Mouse (Mus musculus) embryonic facial prominence, embryonic 11.5 days (tissue): ENCODE results near the gene Atg5. TPM values are rescaled to one million over a fixed set of nuclear protein-coding genes. Genes with fewer than 3 reads are reported as not detected.

Source experiments
- ATAC-seq: fragments of 200-750 bp; cut with Nextera tagmentation; replicated peaks from 2 replicates; pipeline ENCODE4 v1.8.0; 2017; ENCODE audit warnings: low read depth; ENCODE audit not compliant: insufficient number of reproducible peaks, low FRiP score, low TSS enrichment
- DNase-seq: peaks from one replicate; pipeline ENCODE4 v3.0.0-alpha.2; 2015; ENCODE audit warnings: low spot score
- H3K27ac ChIP-seq: fragments of 300-500 bp; sonication (generic); replicated peaks from 2 replicates; pipeline ENCODE4 v1.5.1; 2014; ENCODE audit warnings: mild to moderate bottlenecking, low read depth, low read length, control low read depth
- H3K27me3 ChIP-seq: fragments of 300-500 bp; sonication (generic); 2 replicates; pipeline ENCODE4 v1.6.1; 2014; ENCODE audit warnings: mild to moderate bottlenecking, low read length, moderate library complexity, mixed read lengths; ENCODE audit not compliant: control insufficient read depth, insufficient read depth
- H3K36me3 ChIP-seq: fragments of 300-500 bp; sonication (generic); replicated peaks from 2 replicates; pipeline ENCODE4 v1.6.1; 2014; ENCODE audit warnings: low read depth, mild to moderate bottlenecking, low read length, moderate library complexity, mixed read lengths; ENCODE audit not compliant: control insufficient read depth, insufficient read depth
- H3K4me1 ChIP-seq: fragments of 300-500 bp; sonication (generic); 2 replicates; pipeline ENCODE4 v1.6.1; 2014; ENCODE audit warnings: low read length, mixed read lengths; ENCODE audit not compliant: control insufficient read depth, insufficient read depth
- H3K4me2 ChIP-seq: fragments of 300-500 bp; sonication (generic); 2 replicates; pipeline ENCODE4 v1.6.1; 2014; ENCODE audit warnings: low read depth, mild to moderate bottlenecking, control low read depth, low read length, moderate library complexity
- H3K4me3 ChIP-seq: fragments of 300-500 bp; sonication (generic); 2 replicates; pipeline ENCODE4 v1.5.1; 2014; ENCODE audit warnings: low read depth, low read length, control low read depth
- H3K9ac ChIP-seq: fragments of 300-500 bp; sonication (generic); replicated peaks from 2 replicates; pipeline ENCODE4 v1.6.1; 2014; ENCODE audit warnings: mild to moderate bottlenecking, control low read depth, low read length
- H3K9me3 ChIP-seq: fragments of 300-500 bp; sonication (generic); replicated peaks from 2 replicates; pipeline ENCODE4 v1.6.1; 2016; ENCODE audit warnings: mild to moderate bottlenecking, low read length, inconsistent platforms, mixed read lengths; ENCODE audit not compliant: control insufficient read depth
- WGBS: fragments of 180-500 bp; shearing (Covaris S2); extraction: QIAGEN DNeasy Blood & Tissue Kit; methylation state at CpG from one replicate; pipeline ENCODE4 v1.1.7; 2014; 5-methylcytosine and 5-hydroxymethylcytosine counted together
- polyA plus RNA-seq: library from polyadenylated mRNA; unstranded; fragments of >200 nt; fragmentation: Nextera tagmentation; extraction: Ambion mirVana; gene quantifications from 2 replicates; pipeline ENCODE4 v1.2.1, GENCODE M21; 2014

The Atg5 gene
- polyA plus RNA-seq, 1 experiment from 2014 or later, result 65.4 TPM

DNA sequence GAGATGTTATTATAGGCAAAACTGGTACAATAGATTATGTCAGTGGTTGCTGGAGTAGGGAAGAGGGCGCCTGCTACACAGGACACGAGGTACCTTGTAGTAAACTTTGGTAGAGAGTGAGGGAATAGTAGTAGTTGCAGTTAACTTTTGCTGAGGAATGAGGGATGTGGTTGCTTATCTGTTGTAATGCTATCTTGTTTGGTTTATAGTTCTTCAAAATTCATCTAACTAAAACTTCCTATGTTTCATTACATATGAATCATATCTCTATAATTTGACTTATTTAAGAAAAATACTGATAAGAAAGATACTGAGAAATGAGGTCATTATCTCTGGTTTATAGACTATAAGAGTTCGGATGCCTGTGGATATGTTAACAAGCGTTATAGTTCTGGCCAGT lies 31.9 kb downstream of the Atg5 start:
- Histone ChIP-seq H3K4me3 (no peak overlapping the region), H3K27ac (no peak overlapping the region), H3K4me1 (no peaks in the 10 kb centered on the region), H3K9me3 (no peaks in the 10 kb centered on the region), H3K9ac (no peak overlapping the region), H3K27me3 (no peaks in the 10 kb centered on the region), H3K36me3 (peaks cover 3% of the 10 kb centered on the region), H3K4me2 (no peak overlapping the region)
- ATAC-seq, result no peak
- DNase-seq, result no peak
- WGBS, result 94% methylated on average over 4 of the region's 4 CpGs

- peaks cover 3% of the 10 kb centered on the region for H3K36me3 ChIP-seq
- no peak overlapping the region for H3K9ac ChIP-seq
- WGBS, result 95% methylated on average over 15 of the region's 15 CpGs
- H3K27ac ChIP-seq, result no peak overlapping the region
- H3K4me2 ChIP-seq, result no peak overlapping the region
- no peak for DNase-seq
- no peak overlapping the region for H3K4me3 ChIP-seq
- no peaks in the 10 kb centered on the region for H3K4me1 ChIP-seq
- no peaks in the 10 kb centered on the region for H3K27me3 ChIP-seq
- no peak for ATAC-seq
- no peaks in the 10 kb centered on the region for H3K9me3 ChIP-seq
These were observed 35.6 kb downstream of the Atg5 start for GRCm38 (mm10) chr10:44303648-44304329.

GRCm38 (mm10) chr10:44304330-44304717 lies 36.2 kb downstream of the Atg5 start:
- H3K4me3 ChIP-seq, result no peak overlapping the region
- peaks cover 3% of the 10 kb centered on the region for H3K36me3 ChIP-seq
- 90% methylated on average over 3 of the region's 3 CpGs for WGBS
- DNase-seq (no peak), ATAC-seq (no peak)
- no peaks in the 10 kb centered on the region for H3K9me3 ChIP-seq
- no peak overlapping the region for H3K27ac ChIP-seq
- H3K27me3 ChIP-seq, result no peaks in the 10 kb centered on the region
- H3K4me2 ChIP-seq, result no peak overlapping the region
- H3K9ac ChIP-seq, result no peak overlapping the region
- no peaks in the 10 kb centered on the region for H3K4me1 ChIP-seq

DNA sequence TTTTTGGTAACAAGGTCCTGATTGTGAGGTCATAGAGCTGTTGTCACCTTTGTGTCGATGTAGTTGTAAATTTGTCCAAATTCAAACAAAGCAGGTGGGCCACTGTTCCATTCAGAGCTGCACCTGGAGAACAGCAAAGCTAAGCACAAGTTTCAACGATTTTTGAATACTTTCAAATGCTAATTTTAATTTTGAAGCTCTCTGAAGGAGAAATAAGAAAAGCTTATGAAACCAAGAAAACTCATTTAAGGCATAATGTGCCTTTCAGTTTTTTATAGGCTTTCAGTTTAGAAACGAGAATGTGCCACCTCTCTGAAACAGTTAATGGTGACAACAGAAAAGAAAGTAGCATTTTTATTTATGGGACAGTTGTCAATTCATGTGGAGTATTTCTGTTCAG lies 36.7 kb downstream of the Atg5 start:
- no peak for DNase-seq
- 80% methylated on average over 3 of the region's 3 CpGs for WGBS
- peaks cover 3% of the 10 kb centered on the region for H3K36me3 ChIP-seq
- H3K4me1 ChIP-seq, result no peaks in the 10 kb centered on the region
- H3K9ac ChIP-seq, result no peak overlapping the region
- H3K27ac ChIP-seq, result no peak overlapping the region
- ATAC-seq, result no peak
- no peak overlapping the region for H3K4me2 ChIP-seq
- H3K27me3 ChIP-seq, result no peaks in the 10 kb centered on the region
- no peak overlapping the region for H3K4me3 ChIP-seq
- no peaks in the 10 kb centered on the region for H3K9me3 ChIP-seq

- WGBS, result 92% methylated on average over 6 of the region's 6 CpGs
These were observed 38.1 kb downstream of the Atg5 start for GRCm38 (mm10) chr10:44306308-44306707.

DNA sequence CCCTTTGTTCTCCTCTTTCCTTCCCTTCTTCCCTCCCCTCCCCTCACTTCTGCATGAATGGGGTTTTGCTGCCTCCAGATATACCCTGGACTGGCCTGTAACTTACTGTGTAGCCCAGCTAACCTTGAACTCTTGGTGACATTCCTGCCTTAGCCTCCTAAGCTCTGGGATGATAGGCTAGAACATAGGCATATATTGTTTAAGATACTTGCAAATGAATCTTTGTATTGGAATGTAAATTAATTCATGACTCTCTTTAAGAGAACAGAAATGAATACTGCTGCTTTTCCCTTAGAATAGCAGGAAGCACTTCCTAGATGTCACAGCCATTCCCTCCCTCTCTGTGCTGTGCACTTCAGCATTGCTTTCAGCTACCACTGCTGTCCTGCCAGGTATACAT lies 40.1 kb downstream of the Atg5 start:
- no peak for ATAC-seq
- no peaks in the 10 kb centered on the region for H3K27me3 ChIP-seq
- H3K9me3 ChIP-seq, result no peaks in the 10 kb centered on the region
- no peak for DNase-seq
- H3K4me2 ChIP-seq, result no peak overlapping the region
- H3K4me1 ChIP-seq, result no peaks in the 10 kb centered on the region
- H3K4me3 ChIP-seq, result no peak overlapping the region
- no peak overlapping the region for H3K27ac ChIP-seq
- H3K9ac ChIP-seq, result no peak overlapping the region
- H3K36me3 ChIP-seq, result peaks cover 3% of the 10 kb centered on the region

More at GRCm38 (mm10) chr10:44306308-44306707, 38.1 kb downstream of the Atg5 start:
- Histone ChIP-seq H3K4me1 (no peaks in the 10 kb centered on the region), H3K27ac (no peak overlapping the region), H3K4me2 (no peak overlapping the region), H3K27me3 (no peaks in the 10 kb centered on the region), H3K9me3 (no peaks in the 10 kb centered on the region), H3K4me3 (no peak overlapping the region), H3K36me3 (peaks cover 3% of the 10 kb centered on the region), H3K9ac (no peak overlapping the region)
- ATAC-seq (no peak), DNase-seq (no peak)

DNA sequence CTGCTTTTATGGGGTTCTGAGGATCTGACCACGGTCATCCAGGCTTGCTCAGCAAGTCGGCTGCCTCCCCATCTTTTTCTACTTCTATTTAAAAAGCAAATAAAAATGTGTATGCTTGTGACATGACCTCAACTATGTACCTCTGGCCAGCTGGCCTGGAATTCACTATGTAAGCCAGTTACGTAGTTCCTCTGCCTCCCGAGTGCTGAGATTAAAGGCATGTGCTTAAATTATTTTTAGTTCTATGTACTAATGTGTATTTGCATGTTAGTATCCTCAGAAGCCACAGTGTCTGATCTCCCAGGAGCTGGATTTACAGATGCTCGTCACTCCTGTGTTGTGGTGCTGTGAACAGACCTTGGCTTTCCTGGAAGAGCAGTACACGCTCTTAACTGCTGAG lies 41.1 kb downstream of the Atg5 start:
- WGBS, result 85% methylated on average over 6 of the region's 6 CpGs
- H3K27ac ChIP-seq, result no peak overlapping the region
- ATAC-seq, result no peak

DNA sequence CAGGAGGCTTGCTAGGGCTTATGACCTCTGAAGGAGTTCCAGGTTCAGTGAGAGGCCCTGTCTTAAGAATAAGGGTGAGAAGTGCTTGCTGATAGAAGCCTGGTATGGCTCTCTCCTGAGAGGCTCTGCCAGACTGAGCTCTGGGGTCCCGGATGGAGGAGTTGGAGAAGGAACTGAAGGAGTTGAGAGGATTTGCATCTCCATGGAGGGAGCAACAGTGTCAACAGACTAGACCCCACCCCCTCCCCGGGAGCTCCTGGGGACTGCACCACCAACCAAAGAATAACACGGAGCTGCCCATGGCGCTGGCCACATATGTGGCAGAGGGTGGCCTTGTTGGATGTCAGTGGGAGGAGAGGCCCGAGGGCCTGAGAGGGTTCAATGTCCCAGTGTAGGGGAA lies 47.1 kb downstream of the Atg5 start:
- H3K27ac ChIP-seq, result no peak overlapping the region
- H3K4me3 ChIP-seq, result no peak overlapping the region
- H3K36me3 ChIP-seq, result no peaks in the 10 kb centered on the region
- H3K4me2 ChIP-seq, result no peak overlapping the region
- H3K9me3 ChIP-seq, result no peaks in the 10 kb centered on the region
- WGBS, result 35% methylated on average over 5 of the region's 5 CpGs
- no peak overlapping the region for H3K9ac ChIP-seq
- no peak for DNase-seq
- ATAC-seq, result no peak
- H3K4me1 ChIP-seq, result no peaks in the 10 kb centered on the region
- no peaks in the 10 kb centered on the region for H3K27me3 ChIP-seq

More for the DNA sequence above, 41.1 kb downstream of the Atg5 start:
- H3K4me3 ChIP-seq, result no peak overlapping the region
- no peaks in the 10 kb centered on the region for H3K27me3 ChIP-seq
- no peaks in the 10 kb centered on the region for H3K4me1 ChIP-seq
- H3K4me2 ChIP-seq, result no peak overlapping the region
- no peaks in the 10 kb centered on the region for H3K9me3 ChIP-seq
- H3K9ac ChIP-seq, result no peak overlapping the region
- DNase-seq, result no peak
- H3K36me3 ChIP-seq, result no peaks in the 10 kb centered on the region
